Mouse (Mus musculus) myocyte (in vitro differentiated cells): Measurements from ENCODE around the gene Hsdl2. TPM values are rescaled to one million over a fixed set of nuclear protein-coding genes. Genes with fewer than 3 reads are reported as not detected.

Experiments
- H3K27me3 ChIP-seq: one replicate; pipeline ENCODE4 v1.6.1; 2011; ENCODE audit not compliant: control insufficient read depth, insufficient read depth, insufficient read length
- H3K36me3 ChIP-seq: one replicate; pipeline ENCODE4 v1.6.1; 2011; ENCODE audit not compliant: control insufficient read depth, insufficient read depth
- H3K4me2 ChIP-seq: one replicate; pipeline ENCODE4 v1.6.1; 2011; ENCODE audit warnings: low read depth, control low read depth
- H3K4me3 ChIP-seq: one replicate; pipeline ENCODE4 v1.5.1; 2011; ENCODE audit warnings: mild to moderate bottlenecking, control low read depth, moderate library complexity
- H3K79me2 ChIP-seq: one replicate; pipeline ENCODE4 v1.6.1; 2011; ENCODE audit not compliant: control insufficient read depth, insufficient read depth
- H3ac ChIP-seq: one replicate; pipeline ENCODE4 v1.6.1; 2011; ENCODE audit not compliant: control insufficient read depth, insufficient read length
- CEBPB ChIP-seq: IDR thresholded peaks from 2 replicates; pipeline ENCODE4 v1.6.1; 2011; ENCODE audit warnings: mild to moderate bottlenecking, moderate library complexity; ENCODE audit not compliant: poor library complexity, insufficient read depth, severe bottlenecking
- E2F4 ChIP-seq: IDR thresholded peaks from one replicate; pipeline ENCODE4 v1.6.1; 2011; ENCODE audit warnings: mild to moderate bottlenecking, control low read depth, moderate library complexity; ENCODE audit not compliant: insufficient read depth
- MAX ChIP-seq: IDR thresholded peaks from one replicate; pipeline ENCODE4 v1.6.1; 2011; ENCODE audit warnings: low read depth, mild to moderate bottlenecking, control low read depth
- MYOD1 ChIP-seq, 3 experiments: IDR thresholded peaks; one replicate each; pipeline ENCODE4 v1.6.1; 2011; ENCODE audit warnings: control low read depth in 2 of 3, low read depth in 2 of 3, mild to moderate bottlenecking in 2 of 3, moderate library complexity in 1 of 3; ENCODE audit not compliant: insufficient read length in 2 of 3, control insufficient read depth in 1 of 3
- MYOG ChIP-seq, 3 experiments: IDR thresholded peaks; one replicate each; pipeline ENCODE4 v1.6.1; 2011; ENCODE audit warnings: control low read depth in 2 of 3, low read depth in 2 of 3, mild to moderate bottlenecking in 2 of 3; ENCODE audit not compliant: insufficient read length in 2 of 3, control insufficient read depth in 1 of 3, insufficient read depth in 1 of 3
- POLR2A ChIP-seq: IDR thresholded peaks from one replicate; pipeline ENCODE4 v1.6.1; 2011; ENCODE audit warnings: low read depth, mild to moderate bottlenecking, control low read depth, moderate library complexity; ENCODE audit not compliant: insufficient read length
- POLR2AphosphoS2 ChIP-seq: IDR thresholded peaks from one replicate; pipeline ENCODE4 v1.6.1; 2011; ENCODE audit warnings: low read depth, control low read depth; ENCODE audit not compliant: insufficient read length
- REST ChIP-seq: IDR thresholded peaks from one replicate; pipeline ENCODE4 v1.6.1; 2011; ENCODE audit warnings: mild to moderate bottlenecking, control low read depth, moderate library complexity; ENCODE audit not compliant: insufficient read depth, insufficient read length
- SRF ChIP-seq: IDR thresholded peaks from one replicate; pipeline ENCODE4 v1.6.1; 2011; ENCODE audit warnings: low read depth; ENCODE audit not compliant: control insufficient read depth, insufficient read length
- TCF12 ChIP-seq: IDR thresholded peaks from one replicate; pipeline ENCODE4 v1.6.1; 2011; ENCODE audit warnings: mild to moderate bottlenecking, control low read depth; ENCODE audit not compliant: poor library complexity, insufficient read depth, severe bottlenecking
- TCF3 ChIP-seq: IDR thresholded peaks from one replicate; pipeline ENCODE4 v1.6.1; 2011; ENCODE audit warnings: low read depth, control low read depth; ENCODE audit not compliant: insufficient read length
- USF1 ChIP-seq: IDR thresholded peaks from one replicate; pipeline ENCODE4 v1.6.1; 2011; ENCODE audit warnings: low read depth, mild to moderate bottlenecking, control low read depth, moderate library complexity
- polyA plus RNA-seq: library from polyadenylated mRNA; unstranded; fragments of >200 nt; fragmentation: generic; extraction: Trizol; gene quantifications from one replicate; pipeline ENCODE4 v1.2.1, GENCODE M21; 2012; ENCODE audit warnings: missing spikeins

Gene Hsdl2
- polyA plus RNA-seq, 1 experiment = 9.5 TPM

DNA sequence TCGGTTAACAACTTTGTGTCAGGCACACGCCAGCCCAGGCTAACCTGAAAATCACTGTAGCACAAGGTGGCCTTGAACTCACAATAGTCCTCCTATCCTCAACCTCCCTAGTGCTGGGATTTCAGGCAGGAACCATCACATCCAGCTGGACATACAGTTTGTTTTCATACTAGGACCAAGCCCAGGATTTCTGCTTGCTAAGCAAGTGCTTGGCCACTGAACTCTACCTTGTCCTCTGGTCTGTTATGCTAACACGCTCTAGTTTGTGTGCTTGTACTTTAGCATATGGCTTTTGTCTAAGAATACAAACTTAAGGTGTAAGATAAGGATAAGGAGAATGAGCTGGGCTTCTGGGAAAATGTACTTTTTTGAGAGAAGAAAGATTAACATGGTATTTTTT is 63.1 kb downstream of the Hsdl2 start:
- Histone ChIP-seq H3K27me3 (no peaks in the 10 kb centered on the region), H3ac (no peak overlapping the region), H3K4me2 (no peak overlapping the region), H3K79me2 (no peaks in the 10 kb centered on the region), H3K36me3 (no peaks in the 10 kb centered on the region), H3K4me3 (no peak overlapping the region)
- no peak for TF ChIP-seq USF1
- TF ChIP-seq MYOG (IDR thresholded peaks at IDR 0.05; ENCODE audit: control insufficient read depth in 1 of 3, insufficient read depth in 1 of 3, insufficient read length in 2 of 3, low read depth in 2 of 3) = no peak
- no peak for TF ChIP-seq E2F4
- no peak for TF ChIP-seq TCF3
- no peak for TF ChIP-seq REST
- TF ChIP-seq CEBPB = no peak
- TF ChIP-seq MYOD1 (IDR thresholded peaks at IDR 0.05; ENCODE audit: control insufficient read depth in 1 of 3, insufficient read length in 2 of 3, low read depth in 2 of 3) = no peak
- no peak for TF ChIP-seq SRF
- no peak for TF ChIP-seq TCF12
- TF ChIP-seq POLR2AphosphoS2 = no peak
- TF ChIP-seq POLR2A = no peak
- TF ChIP-seq MAX = no peak

DNA sequence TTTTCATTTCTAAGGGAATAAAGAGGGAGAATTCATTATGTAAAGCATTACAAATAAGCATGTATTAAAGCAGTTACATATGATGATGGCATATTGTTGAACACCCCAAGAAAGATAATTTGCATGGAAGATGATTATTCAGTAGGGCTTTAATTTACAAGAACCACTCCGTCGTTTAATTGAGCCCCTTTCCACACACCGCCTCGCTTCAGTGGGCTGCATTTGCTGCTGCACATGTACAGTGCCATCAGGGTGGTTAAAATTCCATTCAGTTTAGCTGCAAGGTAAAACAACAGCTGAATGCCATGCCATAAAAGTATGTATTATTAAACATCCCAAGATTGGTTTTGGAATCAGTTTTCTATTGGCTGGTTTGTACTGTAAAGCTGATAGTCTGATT is 63.6 kb downstream of the Hsdl2 start:
- H3K36me3 ChIP-seq = no peaks in the 10 kb centered on the region
- no peak overlapping the region for H3K4me2 ChIP-seq
- no peak overlapping the region for H3ac ChIP-seq
- no peak overlapping the region for H3K4me3 ChIP-seq
- TF ChIP-seq USF1 (no peak), MYOD1 (IDR thresholded peaks at IDR 0.05; ENCODE audit: control insufficient read depth in 1 of 3, insufficient read length in 2 of 3, low read depth in 2 of 3) (no peak), E2F4 (no peak), POLR2AphosphoS2 (no peak), MYOG (IDR thresholded peaks at IDR 0.05; ENCODE audit: control insufficient read depth in 1 of 3, insufficient read depth in 1 of 3, insufficient read length in 2 of 3, low read depth in 2 of 3) (no peak), CEBPB (no peak), TCF12 (no peak), REST (no peak), SRF (no peak), TCF3 (no peak), MAX (no peak), POLR2A (no peak)
- no peaks in the 10 kb centered on the region for H3K79me2 ChIP-seq
- H3K27me3 ChIP-seq = no peaks in the 10 kb centered on the region

DNA sequence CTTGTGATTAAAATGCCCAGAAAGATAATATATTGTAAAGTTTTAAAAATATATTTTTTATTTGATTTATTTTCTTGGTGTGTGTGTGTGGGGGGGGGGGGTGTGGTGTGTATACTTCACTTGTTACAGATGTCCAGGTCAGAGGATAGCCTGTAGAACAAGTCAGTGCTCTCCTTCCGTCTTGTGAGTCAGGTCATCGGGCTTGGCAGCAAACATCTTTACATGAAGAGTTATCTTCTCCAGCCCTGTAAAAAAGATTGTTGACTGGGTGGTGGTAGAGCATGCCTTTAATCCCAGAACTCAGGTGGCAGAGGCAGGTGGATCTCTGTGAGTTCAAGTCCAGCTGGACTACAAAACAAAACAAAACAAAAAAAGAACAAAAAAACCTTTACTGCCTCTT is 64.2 kb downstream of the Hsdl2 start:
- Histone ChIP-seq H3K79me2 (no peaks in the 10 kb centered on the region), H3K36me3 (no peaks in the 10 kb centered on the region), H3K27me3 (no peaks in the 10 kb centered on the region), H3ac (no peak overlapping the region), H3K4me3 (no peak overlapping the region), H3K4me2 (no peak overlapping the region)
- TF ChIP-seq MYOD1 (IDR thresholded peaks at IDR 0.05; ENCODE audit: control insufficient read depth in 1 of 3, insufficient read length in 2 of 3, low read depth in 2 of 3) = no peak
- TF ChIP-seq POLR2A = no peak
- no peak for TF ChIP-seq TCF3
- TF ChIP-seq REST = no peak
- TF ChIP-seq E2F4 = no peak
- TF ChIP-seq MYOG (IDR thresholded peaks at IDR 0.05; ENCODE audit: control insufficient read depth in 1 of 3, insufficient read depth in 1 of 3, insufficient read length in 2 of 3, low read depth in 2 of 3) = no peak
- no peak for TF ChIP-seq TCF12
- TF ChIP-seq SRF = no peak
- no peak for TF ChIP-seq MAX
- no peak for TF ChIP-seq USF1

GRCm38 (mm10) chr4:59646020-59646696 is 64.8 kb downstream of the Hsdl2 start:
- Histone ChIP-seq H3K4me2 (no peak overlapping the region), H3ac (no peak overlapping the region), H3K27me3 (no peaks in the 10 kb centered on the region), H3K79me2 (no peaks in the 10 kb centered on the region), H3K36me3 (no peaks in the 10 kb centered on the region), H3K4me3 (no peak overlapping the region)
- no peak for TF ChIP-seq TCF3
- no peak for TF ChIP-seq POLR2A
- no peak for TF ChIP-seq USF1
- TF ChIP-seq MYOG (IDR thresholded peaks at IDR 0.05; ENCODE audit: control insufficient read depth in 1 of 3, insufficient read depth in 1 of 3, insufficient read length in 2 of 3, low read depth in 2 of 3) = no peak
- TF ChIP-seq REST = no peak
- TF ChIP-seq CEBPB = no peak

GRCm38 (mm10) chr4:59649119-59649518 is 67.8 kb downstream of the Hsdl2 start:
- Histone ChIP-seq H3ac (no peak overlapping the region), H3K27me3 (no peaks in the 10 kb centered on the region), H3K4me2 (no peak overlapping the region), H3K79me2 (no peaks in the 10 kb centered on the region), H3K36me3 (no peaks in the 10 kb centered on the region), H3K4me3 (no peak overlapping the region)
- no peak for TF ChIP-seq TCF3
- no peak for TF ChIP-seq REST
- TF ChIP-seq MAX = no peak
- TF ChIP-seq E2F4 = no peak
- TF ChIP-seq MYOD1 (IDR thresholded peaks at IDR 0.05; ENCODE audit: control insufficient read depth in 1 of 3, insufficient read length in 2 of 3, low read depth in 2 of 3) = no peak
